Mouse (Mus musculus) duodenum, adult 2 months (tissue): ENCODE measurements around the gene Mrgprd. TPM values are rescaled to one million over a fixed set of nuclear protein-coding genes. Genes with fewer than 3 reads are reported as not detected.

Source experiments
- polyA plus RNA-seq: library from polyadenylated mRNA; depleted of rRNA; stranded (reverse); fragments of >200 nt; gene quantifications from 2 replicates; pipeline ENCODE4 v1.2.3, GENCODE M21; 2012; ENCODE audit warnings: low replicate concordance; rRNA removed

Mrgprd gene
- polyA plus RNA-seq, result not detected in 2 replicates

DNA sequence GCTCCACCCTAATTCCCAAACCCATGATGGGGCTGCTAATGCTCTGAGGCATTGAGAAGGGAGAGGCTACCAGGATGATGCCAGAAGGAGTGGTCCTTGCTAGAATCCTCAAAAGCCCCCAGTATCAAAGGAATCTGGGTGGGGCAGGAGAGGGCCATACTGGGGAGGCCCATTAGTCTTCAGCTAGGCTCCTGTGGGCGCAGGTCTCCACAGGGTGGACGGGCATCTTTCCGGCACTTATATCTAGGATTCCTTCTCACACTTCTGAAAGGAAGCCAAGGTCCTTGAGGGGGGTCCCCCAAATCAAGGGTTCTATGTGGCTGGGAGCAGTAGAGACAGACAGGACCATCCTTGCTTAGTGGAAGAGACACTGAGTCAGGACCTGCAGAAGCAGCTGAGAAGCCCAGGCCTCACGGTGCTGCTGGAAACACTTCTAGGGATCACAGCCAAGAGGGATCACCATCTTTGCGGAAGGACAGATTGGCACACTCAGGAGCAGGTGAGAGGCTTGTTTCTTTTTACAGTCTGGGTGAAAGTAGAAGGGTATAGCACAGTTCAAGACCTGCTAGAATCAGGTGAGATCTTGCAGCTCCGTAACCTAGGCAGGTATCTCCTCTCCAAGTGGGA, at the start of gene Mrgprd:
TSS of gene Mrgprd (plus strand) at position 51 of the 627 bp plus-strand sequence.

DNA sequence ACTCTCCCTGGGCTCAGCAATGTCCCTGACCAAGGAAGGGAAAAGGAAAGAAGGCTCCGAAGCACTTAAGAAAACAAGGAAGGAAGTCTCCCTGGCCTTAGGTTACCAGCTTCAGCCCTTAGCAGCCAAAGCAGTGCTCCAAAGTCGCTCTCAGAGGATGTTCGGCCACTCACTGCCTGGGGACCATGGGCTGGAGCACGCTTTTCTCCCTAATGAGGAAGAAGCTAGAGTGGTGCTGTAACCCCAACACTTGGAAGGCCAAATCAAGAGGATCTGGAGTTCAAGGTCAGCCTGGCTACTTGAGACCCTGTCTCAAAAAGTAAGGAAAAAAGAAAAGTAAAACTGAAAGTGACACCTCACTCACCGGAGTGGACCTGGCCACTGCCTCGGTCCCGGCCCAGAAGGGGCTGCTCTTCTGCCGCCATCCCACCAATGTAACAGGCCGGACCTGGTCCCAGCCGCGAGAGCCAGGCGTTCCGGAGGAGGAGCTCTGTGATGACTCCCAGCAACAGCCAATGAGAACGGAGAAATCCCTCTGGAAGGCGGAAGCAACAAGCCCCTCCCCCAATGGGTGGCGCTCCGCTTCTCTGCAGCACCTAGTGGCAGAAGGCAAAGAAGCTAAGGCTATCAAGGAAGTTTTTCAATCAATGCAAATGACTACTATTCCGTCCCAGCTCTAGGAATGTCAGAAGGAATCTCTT, 31.0 kb upstream of the Mrgprd start, which contains the start of gene Tpcn2:
TSS of gene Tpcn2 (minus strand) at position 525 of the 701 bp plus-strand sequence.

DNA sequence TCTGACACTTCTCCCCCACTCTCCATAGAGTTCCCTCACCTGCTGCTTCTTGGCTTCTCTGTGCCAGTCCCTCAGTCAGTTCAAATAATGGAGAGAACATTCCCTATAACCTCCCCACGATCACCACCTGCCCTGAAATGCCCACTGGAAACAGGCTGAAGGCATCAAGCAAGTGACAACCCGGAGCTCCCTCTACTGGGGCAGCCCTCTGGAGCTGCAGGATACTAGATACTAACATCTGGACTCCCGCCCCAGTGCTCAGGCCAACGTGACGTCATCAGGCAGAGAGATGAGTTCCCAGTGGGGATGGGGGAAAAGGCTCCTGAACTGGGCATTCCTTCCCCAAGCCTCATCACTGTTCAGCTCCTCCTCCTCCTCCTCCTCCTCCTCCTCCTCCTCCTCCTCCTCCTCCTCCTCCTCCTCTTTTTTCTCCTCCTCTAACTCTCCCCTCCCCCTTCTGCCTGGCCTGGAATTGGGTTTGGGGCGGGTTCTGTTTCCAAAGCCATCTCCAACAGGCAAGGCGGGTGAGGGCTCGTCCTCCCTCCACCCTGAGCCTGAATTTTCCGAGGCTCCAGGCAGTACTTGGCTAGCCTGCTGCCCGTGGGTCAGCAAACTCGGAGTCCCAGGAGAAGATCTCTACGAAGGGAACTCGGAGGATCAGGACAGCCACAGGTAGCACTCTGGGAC, 14.2 kb upstream of the Mrgprd start, which contains the start of gene Mrgprf:
TSS of gene Mrgprf (plus strand) at position 508 of the 687 bp plus-strand sequence.

Other genes starting within 250 kb of the Mrgprd start
- 7.5 and 17.9 TPM in 2 replicates for gene 1810010D01Rik, start 106.7 kb upstream of the Mrgprd start, polyA plus RNA-seq
- 10.1 and 10.6 TPM in 2 replicates for gene Tpcn2, start 30.8 kb upstream of the Mrgprd start, polyA plus RNA-seq
- gene Mrgprf, start 14.0 kb upstream of the Mrgprd start, polyA plus RNA-seq, result 7.5 and 13.6 TPM in 2 replicates